Mouse (Mus musculus) cerebellum, postnatal 4 days (tissue): Measurements from ENCODE around the gene E2f6.
A peak's percentile ranks its signal among the peaks of the same experiment; 100 is the strongest.

Experiments
- DNase-seq, 2 experiments: peaks; one replicate each; pipeline ENCODE4 v3.0.0; 2022; ENCODE audit warnings: low spot score in 2 of 2, mixed read lengths in 1 of 2

The E2f6 gene

GRCm38 (mm10) chr12:16810525-16811431 lies at the start of gene E2f6:
Gene E2f6, plus strand, starts transcription at chr12:16810963.
- peak; percentile 51 to 83 for DNase-seq

- DNase-seq, result no peak
These were observed 49.3 kb upstream of the E2f6 start for GRCm38 (mm10) chr12:16761461-16761860.

GRCm38 (mm10) chr12:16763649-16764422 lies 46.9 kb upstream of the E2f6 start:
- no peak for DNase-seq

GRCm38 (mm10) chr12:16764776-16765445 lies 45.9 kb upstream of the E2f6 start:
- no peak for DNase-seq

- DNase-seq, result no peak
These were observed 42.5 kb upstream of the E2f6 start for GRCm38 (mm10) chr12:16768251-16768650.

- DNase-seq, result no peak
These were observed 42.1 kb upstream of the E2f6 start for GRCm38 (mm10) chr12:16768711-16769110.

GRCm38 (mm10) chr12:16769601-16770165 lies 41.1 kb upstream of the E2f6 start:
- DNase-seq, result no peak

GRCm38 (mm10) chr12:16774605-16775004 lies 36.2 kb upstream of the E2f6 start:
- no peak for DNase-seq

GRCm38 (mm10) chr12:16775351-16775750 lies 35.4 kb upstream of the E2f6 start:
- DNase-seq, result no peak

- no peak for DNase-seq
These were observed 32.2 kb upstream of the E2f6 start for GRCm38 (mm10) chr12:16778523-16778922.

GRCm38 (mm10) chr12:16779165-16779564 lies 31.6 kb upstream of the E2f6 start:
- DNase-seq, result no peak

GRCm38 (mm10) chr12:16780320-16780719 lies 30.4 kb upstream of the E2f6 start:
- no peak for DNase-seq

GRCm38 (mm10) chr12:16781034-16781746 lies 29.6 kb upstream of the E2f6 start:
- no peak for DNase-seq

- DNase-seq, result no peak
These were observed 22.2 kb upstream of the E2f6 start for GRCm38 (mm10) chr12:16788600-16788999.

- no peak for DNase-seq
These were observed 21.6 kb upstream of the E2f6 start for GRCm38 (mm10) chr12:16789199-16789598.

- DNase-seq, result no peak
These were observed 21.0 kb upstream of the E2f6 start for GRCm38 (mm10) chr12:16789756-16790155.

GRCm38 (mm10) chr12:16790456-16790855 lies 20.3 kb upstream of the E2f6 start:
- no peak for DNase-seq

GRCm38 (mm10) chr12:16793371-16793770 lies 17.4 kb upstream of the E2f6 start:
- DNase-seq, result no peak

GRCm38 (mm10) chr12:16795781-16796180 lies 15.0 kb upstream of the E2f6 start:
- no peak for DNase-seq

- DNase-seq, result no peak
These were observed 11.9 kb upstream of the E2f6 start for GRCm38 (mm10) chr12:16798894-16799293.

- no peak for DNase-seq
These were observed 10.9 kb upstream of the E2f6 start for GRCm38 (mm10) chr12:16799928-16800258.
